Mouse (Mus musculus) spleen, adult 2 months (tissue): ENCODE measurements around the gene Ccdc62.

Source experiments
- CTCF ChIP-seq: fragments of 200-500 bp; IDR thresholded peaks from 2 replicates; pipeline ENCODE4 v1.5.1; 2011; ENCODE audit warnings: mild to moderate bottlenecking, inconsistent platforms; ENCODE audit not compliant: insufficient read depth, insufficient read length, insufficient replicate concordance; ENCODE audit errors: extremely low read depth
- POLR2A ChIP-seq: fragments of 200-500 bp; IDR thresholded peaks from 2 replicates; pipeline ENCODE4 v1.6.1; 2011; ENCODE audit warnings: low read depth, low read length, inconsistent platforms

- TF ChIP-seq CTCF: no peak
- TF ChIP-seq POLR2A: no peak
Measured at GRCm38 (mm10) chr5:123931131-123931530, 652 bp downstream of the Ccdc62 start.
